Mouse (Mus musculus): ENCODE data around the gene Dip2c. TPM values are rescaled to one million over a fixed set of nuclear protein-coding genes. Genes with fewer than 3 reads are reported as not detected.

Gene Dip2c
- polyA plus RNA-seq, 1 experiment, result 4.0 TPM

GRCm38 (mm10) chr13:9504118-9504856 is 228.0 kb downstream of the Dip2c start:
- Histone ChIP-seq H3K4me1 (ENCODE audit: control insufficient read depth, insufficient read depth, low read length) (no peaks in the 10 kb centered on the region), H3K4me3 (ENCODE audit: control insufficient read depth, low read depth, low read length) (no peak overlapping the region), H3K27ac (ENCODE audit: control insufficient read depth, insufficient read depth, low read depth, low read length) (no peak overlapping the region), H3K36me3 (ENCODE audit: control insufficient read depth, insufficient read depth, low read length) (no peaks in the 10 kb centered on the region), H3K27me3 (ENCODE audit: control insufficient read depth, insufficient read depth, low read length) (no peaks in the 10 kb centered on the region)
- TF ChIP-seq POLR2A (IDR thresholded peaks at IDR 0.05; ENCODE audit: control insufficient read depth, low read depth, low read length) (no peak), CTCF (IDR thresholded peaks at IDR 0.05; ENCODE audit: control insufficient read depth, insufficient read depth, insufficient replicate concordance, low read depth, low read length) (no peak)

- no peak overlapping the region for H3K4me3 ChIP-seq (ENCODE audit: control insufficient read depth, low read depth, low read length)
- H3K4me1 ChIP-seq (ENCODE audit: control insufficient read depth, insufficient read depth, low read length), result no peaks in the 10 kb centered on the region
- no peaks in the 10 kb centered on the region for H3K36me3 ChIP-seq (ENCODE audit: control insufficient read depth, insufficient read depth, low read length)
- H3K27me3 ChIP-seq (ENCODE audit: control insufficient read depth, insufficient read depth, low read length), result no peaks in the 10 kb centered on the region
- TF ChIP-seq POLR2A (IDR thresholded peaks at IDR 0.05; ENCODE audit: control insufficient read depth, low read depth, low read length), result no peak
- TF ChIP-seq CTCF (IDR thresholded peaks at IDR 0.05; ENCODE audit: control insufficient read depth, insufficient read depth, insufficient replicate concordance, low read depth, low read length), result no peak
- no peak overlapping the region for H3K27ac ChIP-seq (ENCODE audit: control insufficient read depth, insufficient read depth, low read depth, low read length)
These were observed 262.2 kb downstream of the Dip2c start for GRCm38 (mm10) chr13:9538556-9538955.

GRCm38 (mm10) chr13:9547698-9548344 is 271.5 kb downstream of the Dip2c start:
- Histone ChIP-seq H3K27ac (ENCODE audit: control insufficient read depth, insufficient read depth, low read depth, low read length) (no peak overlapping the region), H3K36me3 (ENCODE audit: control insufficient read depth, insufficient read depth, low read length) (no peaks in the 10 kb centered on the region), H3K27me3 (ENCODE audit: control insufficient read depth, insufficient read depth, low read length) (no peaks in the 10 kb centered on the region), H3K4me1 (ENCODE audit: control insufficient read depth, insufficient read depth, low read length) (no peaks in the 10 kb centered on the region), H3K4me3 (ENCODE audit: control insufficient read depth, low read depth, low read length) (no peak overlapping the region)
- TF ChIP-seq CTCF (IDR thresholded peaks at IDR 0.05; ENCODE audit: control insufficient read depth, insufficient read depth, insufficient replicate concordance, low read depth, low read length), result no peak
- no peak for TF ChIP-seq POLR2A (IDR thresholded peaks at IDR 0.05; ENCODE audit: control insufficient read depth, low read depth, low read length)

GRCm38 (mm10) chr13:9562099-9562498 is 285.8 kb downstream of the Dip2c start:
- Histone ChIP-seq H3K4me3 (ENCODE audit: control insufficient read depth, low read depth, low read length) (no peak overlapping the region), H3K36me3 (ENCODE audit: control insufficient read depth, insufficient read depth, low read length) (no peaks in the 10 kb centered on the region), H3K4me1 (ENCODE audit: control insufficient read depth, insufficient read depth, low read length) (no peaks in the 10 kb centered on the region), H3K27me3 (ENCODE audit: control insufficient read depth, insufficient read depth, low read length) (no peaks in the 10 kb centered on the region), H3K27ac (ENCODE audit: control insufficient read depth, insufficient read depth, low read depth, low read length) (no peak overlapping the region)
- TF ChIP-seq POLR2A (IDR thresholded peaks at IDR 0.05; ENCODE audit: control insufficient read depth, low read depth, low read length) (no peak), CTCF (IDR thresholded peaks at IDR 0.05; ENCODE audit: control insufficient read depth, insufficient read depth, insufficient replicate concordance, low read depth, low read length) (no peak)

GRCm38 (mm10) chr13:9562921-9563320 is 286.6 kb downstream of the Dip2c start:
- H3K36me3 ChIP-seq (ENCODE audit: control insufficient read depth, insufficient read depth, low read length), result no peaks in the 10 kb centered on the region
- H3K27ac ChIP-seq (ENCODE audit: control insufficient read depth, insufficient read depth, low read depth, low read length), result no peak overlapping the region
- H3K4me1 ChIP-seq (ENCODE audit: control insufficient read depth, insufficient read depth, low read length), result no peaks in the 10 kb centered on the region
- H3K4me3 ChIP-seq (ENCODE audit: control insufficient read depth, low read depth, low read length), result no peak overlapping the region
- peak; percentile 61; the same call in 1 of the 2 replicates for TF ChIP-seq CTCF (IDR thresholded peaks at IDR 0.05; ENCODE audit: control insufficient read depth, insufficient read depth, insufficient replicate concordance, low read depth, low read length)
- TF ChIP-seq POLR2A (IDR thresholded peaks at IDR 0.05; ENCODE audit: control insufficient read depth, low read depth, low read length), result no peak
- H3K27me3 ChIP-seq (ENCODE audit: control insufficient read depth, insufficient read depth, low read length), result no peaks in the 10 kb centered on the region

- TF ChIP-seq CTCF (IDR thresholded peaks at IDR 0.05; ENCODE audit: control insufficient read depth, insufficient read depth, insufficient replicate concordance, low read depth, low read length), result no peak
- TF ChIP-seq POLR2A (IDR thresholded peaks at IDR 0.05; ENCODE audit: control insufficient read depth, low read depth, low read length), result no peak
- Histone ChIP-seq H3K4me1 (ENCODE audit: control insufficient read depth, insufficient read depth, low read length) (no peaks in the 10 kb centered on the region), H3K27ac (ENCODE audit: control insufficient read depth, insufficient read depth, low read depth, low read length) (no peak overlapping the region), H3K4me3 (ENCODE audit: control insufficient read depth, low read depth, low read length) (no peak overlapping the region), H3K27me3 (ENCODE audit: control insufficient read depth, insufficient read depth, low read length) (no peaks in the 10 kb centered on the region), H3K36me3 (ENCODE audit: control insufficient read depth, insufficient read depth, low read length) (0 out of 2 replicates have a peak, but pooled peaks cover 1% of the 10 kb centered on the region)
These were observed 292.5 kb downstream of the Dip2c start for GRCm38 (mm10) chr13:9568852-9569251.

GRCm38 (mm10) chr13:9576686-9577085 is 300.4 kb downstream of the Dip2c start:
- no peaks in the 10 kb centered on the region for H3K27me3 ChIP-seq (ENCODE audit: control insufficient read depth, insufficient read depth, low read length)
- H3K4me1 ChIP-seq (ENCODE audit: control insufficient read depth, insufficient read depth, low read length), result no peaks in the 10 kb centered on the region

More at GRCm38 (mm10) chr13:9576686-9577085, 300.4 kb downstream of the Dip2c start:
- TF ChIP-seq CTCF (IDR thresholded peaks at IDR 0.05; ENCODE audit: control insufficient read depth, insufficient read depth, insufficient replicate concordance, low read depth, low read length) (no peak), POLR2A (IDR thresholded peaks at IDR 0.05; ENCODE audit: control insufficient read depth, low read depth, low read length) (no peak)
- Histone ChIP-seq H3K4me3 (ENCODE audit: control insufficient read depth, low read depth, low read length) (no peak overlapping the region), H3K27ac (ENCODE audit: control insufficient read depth, insufficient read depth, low read depth, low read length) (no peak overlapping the region), H3K36me3 (ENCODE audit: control insufficient read depth, insufficient read depth, low read length) (no peaks in the 10 kb centered on the region)
